Mouse (Mus musculus): ENCODE data around the gene Dbnl.

The Dbnl gene

DNA sequence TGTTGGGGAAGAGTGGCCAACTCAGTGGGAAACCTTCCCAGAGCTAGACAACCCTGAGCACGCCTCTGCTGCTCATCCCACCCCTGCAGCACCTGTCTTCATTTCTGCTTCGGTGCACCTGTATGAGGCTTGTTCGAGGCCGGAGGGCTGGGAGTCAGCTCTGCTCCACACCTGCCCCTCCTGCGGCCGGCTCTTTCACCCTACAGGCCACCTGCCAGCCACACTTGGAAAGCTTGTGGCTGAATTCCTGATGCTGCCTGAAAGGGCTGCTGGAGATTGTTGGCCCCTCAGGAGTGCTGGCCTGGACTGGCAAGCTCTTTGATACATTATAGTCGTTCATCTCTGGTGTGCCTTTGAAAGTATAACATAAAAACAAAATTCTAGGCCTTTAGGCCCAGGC is 52.1 kb downstream of the Dbnl start:
- DNase-seq, result no peak

DNA sequence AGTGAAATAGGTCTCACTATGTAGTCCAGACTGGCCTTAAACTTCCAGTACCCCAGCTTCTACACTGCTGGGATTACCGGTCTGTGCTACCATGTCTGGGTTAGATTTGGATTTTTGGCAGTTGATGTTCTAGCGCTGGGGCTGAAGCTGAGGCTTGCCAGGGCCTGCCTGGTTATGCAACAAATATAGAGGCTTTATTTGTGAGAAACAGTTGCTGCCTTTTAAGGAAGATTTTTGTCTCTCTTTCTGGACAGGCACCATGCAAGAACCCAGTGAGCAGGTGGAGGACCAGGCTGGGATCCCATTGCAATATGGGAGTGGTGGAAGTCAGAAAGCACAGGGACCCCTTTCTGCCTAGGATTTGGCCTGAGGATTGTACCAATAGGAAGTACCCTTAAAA is 53.5 kb downstream of the Dbnl start:
- DNase-seq, result no peak

DNA sequence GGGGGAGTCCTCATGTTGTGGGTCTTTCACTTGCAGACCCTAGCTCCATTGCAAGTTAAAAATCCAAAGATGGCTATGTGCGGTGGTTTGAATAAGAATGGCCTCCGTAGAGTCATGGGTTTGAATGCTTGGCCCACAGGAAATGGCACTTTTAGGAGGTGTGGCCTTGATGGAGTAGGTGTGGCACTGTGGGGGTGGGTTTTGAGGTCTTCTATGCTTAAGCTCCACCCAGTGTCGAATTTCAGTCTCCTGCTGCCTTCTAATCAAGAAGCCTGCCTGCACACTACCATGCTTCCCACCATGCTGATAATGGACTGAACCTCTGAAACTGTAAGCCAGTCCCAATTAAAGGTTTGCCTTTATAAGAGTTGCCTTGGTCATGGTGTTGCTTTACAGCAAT is 54.8 kb downstream of the Dbnl start:
- DNase-seq, result no peak

DNA sequence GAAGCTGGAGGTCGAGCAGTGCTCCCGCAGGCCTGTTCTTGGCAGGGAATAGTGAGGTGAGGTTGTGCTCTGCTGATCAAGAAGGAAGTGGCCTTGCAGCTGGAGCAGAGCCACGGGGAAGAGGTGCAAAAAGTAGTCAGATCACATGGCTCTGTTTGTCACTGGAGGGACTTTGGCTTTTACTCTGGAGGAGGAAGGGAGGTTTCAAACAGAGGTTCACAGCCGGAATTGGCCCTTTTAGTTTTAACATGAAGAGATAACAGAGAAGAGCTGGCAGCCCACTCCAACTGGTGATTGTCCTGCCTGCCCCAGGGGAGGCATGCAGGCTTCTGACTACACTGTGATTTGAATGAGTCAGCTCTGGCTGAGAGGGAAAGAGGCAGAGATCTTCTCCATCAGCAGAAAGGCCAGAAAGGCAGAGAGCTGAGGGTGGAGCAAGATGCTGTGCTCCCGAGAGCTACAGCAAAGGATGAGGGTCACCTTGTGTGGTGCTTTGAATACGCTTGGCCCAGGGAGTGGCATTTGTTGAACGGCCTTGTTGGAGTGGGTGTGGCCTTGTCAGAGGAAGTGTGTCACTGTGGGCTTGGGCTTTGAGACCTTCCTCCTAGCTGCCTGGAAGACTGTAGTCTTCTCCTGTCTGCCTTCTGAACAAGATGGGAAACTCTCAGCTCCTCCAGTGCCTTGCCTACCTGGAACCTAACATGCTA is 58.5 kb downstream of the Dbnl start:
- DNase-seq, result peak; percentile 67

DNA sequence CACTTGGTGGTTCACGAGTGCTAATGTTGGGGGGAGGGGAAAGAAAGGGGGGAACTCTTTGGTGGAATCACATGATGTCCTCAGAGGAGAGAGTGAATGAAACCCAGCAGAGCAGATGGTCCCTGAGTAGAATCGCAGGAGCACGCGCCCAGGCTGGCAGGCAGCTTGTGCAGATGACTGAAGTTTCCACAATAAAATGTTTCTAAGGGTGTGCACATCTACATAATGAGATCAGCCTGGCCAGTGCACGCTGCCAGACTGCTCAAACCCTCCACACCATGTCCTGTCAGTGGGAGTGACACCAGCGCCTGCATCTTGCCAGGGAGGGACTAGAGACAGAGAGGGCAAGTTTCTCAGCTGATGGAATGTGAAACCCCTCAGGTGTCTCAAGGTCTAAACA is 60.5 kb downstream of the Dbnl start:
- peak; percentile 43 for DNase-seq

DNA sequence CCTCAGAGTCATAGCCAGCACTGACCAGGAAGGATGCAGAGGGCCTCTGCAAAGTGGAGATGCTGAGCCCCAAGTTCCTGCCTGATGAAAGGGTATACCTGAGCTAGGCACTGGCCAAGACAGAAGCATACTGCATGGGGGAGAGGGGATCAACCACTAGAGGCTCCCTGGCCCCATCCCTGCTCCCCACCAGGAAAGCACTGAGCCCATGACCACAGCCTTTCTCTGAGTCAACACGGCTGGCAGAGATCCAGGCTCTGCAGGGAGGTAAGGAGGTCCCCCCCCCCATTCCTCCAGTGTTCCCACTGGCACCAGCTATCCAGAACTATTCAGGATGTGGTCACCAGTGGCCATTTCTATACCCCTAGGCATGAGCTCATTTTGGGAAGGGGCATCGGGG is 61.0 kb downstream of the Dbnl start:
- no peak for DNase-seq

DNA sequence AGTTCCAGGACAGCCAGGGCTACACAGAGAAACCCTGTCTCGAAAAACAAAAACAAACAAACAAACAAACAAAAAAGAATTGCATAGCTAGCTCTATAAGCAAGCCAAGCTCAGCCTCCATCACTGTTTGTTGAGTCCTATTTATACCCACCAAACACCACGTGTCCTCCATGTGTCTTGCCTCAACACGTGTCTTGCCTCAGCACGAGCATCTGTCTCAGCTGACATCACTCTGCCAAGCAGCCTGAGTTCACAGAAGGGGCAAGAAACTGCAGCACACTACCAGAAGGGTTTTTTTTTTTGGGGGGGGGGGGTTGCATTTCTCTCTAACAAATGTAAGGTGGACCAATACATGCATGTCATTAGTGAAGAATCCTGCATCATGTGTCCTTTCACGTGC is 62.2 kb downstream of the Dbnl start:
- no peak for DNase-seq
